Mouse (Mus musculus) erythroblast, embryonic 14.5 days (primary cell): ENCODE data around the gene Tmem184c.

ENCODE experiments used
- GATA1 ChIP-seq: IDR thresholded peaks from 2 replicates; pipeline ENCODE4 v1.6.1; 2012; ENCODE audit warnings: low read length, inconsistent platforms, mixed read lengths
- TAL1 ChIP-seq: IDR thresholded peaks from 3 replicates; pipeline ENCODE4 v1.6.1; 2012; ENCODE audit warnings: low read length, inconsistent platforms, mixed read lengths

- TF ChIP-seq TAL1 (no peak), GATA1 (no peak)
These were observed 20.2 kb upstream of the Tmem184c start for GRCm38 (mm10) chr8:77630691-77631090.
